Mouse (Mus musculus) embryo, embryonic 11 days (tissue): Measurements from ENCODE around the gene Sdc4.

Experiments
- DNase-seq: peaks from one replicate; pipeline ENCODE4 v3.0.0-alpha.2; 2015

Sdc4 gene

DNA sequence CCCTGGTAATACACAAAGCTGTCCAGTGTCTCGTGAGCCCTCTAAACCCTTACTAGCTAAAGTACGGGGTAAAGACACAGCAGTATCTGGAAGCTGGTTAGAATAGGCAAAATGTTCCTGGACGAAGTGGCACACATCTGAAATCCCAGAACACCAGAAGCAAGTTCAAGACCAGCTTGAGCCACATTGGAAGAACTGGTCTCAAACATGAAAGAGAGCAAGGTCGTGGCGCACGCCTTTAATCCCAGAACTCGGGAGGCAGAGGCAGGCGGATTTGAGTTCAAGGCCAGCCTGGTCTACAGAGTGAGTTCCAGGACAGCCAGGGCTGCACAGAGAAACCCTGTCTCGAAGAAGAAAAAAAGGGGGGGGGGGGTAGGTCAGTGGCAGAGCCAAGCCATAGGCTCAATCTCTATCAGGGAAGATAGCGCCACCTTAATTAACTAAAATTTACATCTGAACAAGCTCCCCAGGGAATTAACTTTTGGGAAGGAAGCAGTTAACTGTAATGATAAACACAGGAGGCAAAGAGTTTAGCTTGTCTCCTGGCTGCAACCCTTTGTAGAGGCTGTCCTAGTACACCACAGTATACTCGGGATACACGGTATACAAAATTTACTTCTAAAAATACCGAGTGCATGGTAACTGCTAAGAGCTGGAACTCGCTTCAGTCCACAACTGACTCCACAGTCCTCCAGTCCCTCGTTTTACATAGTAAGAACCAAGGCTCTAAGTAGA is 13.6 kb downstream of the Sdc4 start:
- no peak for DNase-seq

DNA sequence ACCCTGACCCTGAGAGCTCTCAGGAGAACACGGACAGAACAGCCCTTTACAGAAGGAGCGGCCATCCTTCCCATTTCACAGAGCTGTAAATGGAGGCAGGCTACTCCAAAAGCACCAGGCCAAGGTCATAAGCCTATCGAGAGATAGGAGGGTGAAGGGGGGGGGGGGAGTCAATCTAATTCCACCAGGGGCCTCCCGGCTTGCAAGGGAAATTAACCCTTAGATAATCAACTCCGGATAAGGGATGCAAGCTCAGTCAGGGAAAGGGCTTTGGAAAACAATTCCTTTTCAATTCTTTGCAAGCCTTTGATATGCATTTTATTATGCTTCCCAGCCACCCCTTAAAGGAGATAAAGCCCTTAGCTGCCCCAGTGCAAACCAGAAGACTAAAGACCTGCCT is 15.2 kb downstream of the Sdc4 start:
- no peak for DNase-seq

DNA sequence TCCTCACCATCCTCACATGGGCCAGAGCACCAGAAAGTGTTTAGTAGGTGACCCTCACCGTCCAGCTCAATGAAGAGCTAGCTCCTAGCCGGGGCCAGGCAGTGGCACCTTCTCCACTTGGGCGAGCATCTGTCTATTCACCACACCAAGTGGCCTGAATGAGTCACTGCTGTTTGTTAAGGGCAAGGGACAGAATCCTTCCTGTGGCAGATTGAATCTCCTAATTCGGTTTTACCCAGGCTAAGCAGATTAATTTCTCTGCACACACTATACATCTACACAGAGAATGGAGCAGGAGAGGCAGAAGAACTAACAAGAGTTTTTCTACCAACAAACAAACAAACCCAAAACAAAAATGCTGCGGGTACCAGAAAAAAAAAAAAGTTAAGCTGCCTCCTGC is 16.7 kb downstream of the Sdc4 start:
- DNase-seq, result no peak

DNA sequence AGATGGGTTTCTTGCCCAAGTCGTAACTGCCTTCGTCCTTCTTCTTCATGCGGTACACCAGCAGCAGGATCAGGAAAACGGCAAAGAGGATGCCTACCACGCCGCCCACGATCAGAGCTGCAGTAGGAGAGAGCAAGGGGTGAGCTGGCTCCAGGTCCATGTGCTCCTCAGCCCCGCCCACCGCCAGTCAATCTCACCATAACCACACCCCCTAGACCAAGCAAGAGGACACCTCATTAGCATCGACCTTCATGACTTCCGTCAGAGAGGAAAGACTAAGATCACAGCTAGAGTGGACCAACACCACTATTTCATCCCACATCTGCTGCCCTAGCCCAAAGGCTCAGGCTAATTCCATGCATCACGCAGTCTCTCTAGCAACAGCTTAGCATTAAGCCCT is 17.6 kb downstream of the Sdc4 start:
- DNase-seq, result no peak

DNA sequence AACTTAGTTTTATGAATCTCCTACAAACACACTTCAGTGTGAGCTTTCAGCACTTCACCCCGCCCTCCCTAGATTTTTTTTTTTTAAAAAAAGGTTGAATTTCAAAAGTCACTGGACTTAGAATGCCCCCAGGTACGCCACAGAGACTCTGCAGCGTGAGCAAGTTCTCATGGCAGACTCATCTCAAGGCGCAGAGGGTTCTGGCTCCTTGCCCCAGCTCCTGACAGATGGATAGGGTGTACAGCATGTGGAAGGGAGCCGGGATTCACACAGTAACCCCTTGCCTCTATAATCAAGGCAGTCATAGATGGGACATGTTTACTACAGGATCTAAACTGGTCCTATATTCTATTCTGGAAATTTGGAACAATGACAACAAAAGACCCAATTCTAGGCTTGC is 18.3 kb downstream of the Sdc4 start:
- no peak for DNase-seq

DNA sequence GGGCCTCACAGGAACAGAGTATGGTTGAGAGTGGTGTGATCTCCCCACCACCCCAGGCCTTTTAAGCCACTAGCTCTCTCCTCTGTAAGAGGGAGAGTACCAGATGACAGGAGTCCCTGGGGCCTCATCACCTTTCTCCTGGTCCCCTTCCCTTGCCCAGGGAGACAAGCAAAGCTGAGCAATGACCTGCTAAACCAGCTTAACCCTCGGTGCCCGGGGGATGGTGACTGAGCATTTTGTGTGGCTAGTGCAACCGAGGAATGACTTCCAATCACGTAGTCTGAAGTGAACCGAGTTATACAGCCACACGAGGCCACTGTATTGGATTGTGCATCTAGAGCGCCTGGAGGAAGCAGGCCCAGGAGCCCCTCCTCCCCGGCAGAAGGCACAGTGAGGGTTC is 19.3 kb downstream of the Sdc4 start:
- no peak for DNase-seq

DNA sequence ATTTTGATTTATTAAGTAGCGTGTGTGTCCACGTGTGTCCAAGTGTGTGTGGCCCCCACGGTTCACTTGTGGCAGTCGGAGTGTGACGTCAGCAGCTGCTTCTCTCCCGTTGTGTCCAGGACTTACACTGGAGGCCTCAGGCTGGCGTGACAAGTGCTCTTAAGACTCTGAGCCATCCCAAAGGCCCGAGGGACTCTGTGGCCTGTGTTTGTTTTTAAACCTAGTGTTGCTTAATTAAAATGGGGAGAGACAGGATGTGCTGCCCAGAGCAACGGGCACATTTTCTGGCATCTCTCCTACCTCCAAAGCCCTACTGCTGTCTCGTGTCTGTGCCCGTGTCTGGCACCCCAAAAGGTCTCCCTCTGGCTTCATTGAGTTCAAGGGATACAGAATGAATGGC is 20.2 kb downstream of the Sdc4 start:
- DNase-seq, result no peak

DNA sequence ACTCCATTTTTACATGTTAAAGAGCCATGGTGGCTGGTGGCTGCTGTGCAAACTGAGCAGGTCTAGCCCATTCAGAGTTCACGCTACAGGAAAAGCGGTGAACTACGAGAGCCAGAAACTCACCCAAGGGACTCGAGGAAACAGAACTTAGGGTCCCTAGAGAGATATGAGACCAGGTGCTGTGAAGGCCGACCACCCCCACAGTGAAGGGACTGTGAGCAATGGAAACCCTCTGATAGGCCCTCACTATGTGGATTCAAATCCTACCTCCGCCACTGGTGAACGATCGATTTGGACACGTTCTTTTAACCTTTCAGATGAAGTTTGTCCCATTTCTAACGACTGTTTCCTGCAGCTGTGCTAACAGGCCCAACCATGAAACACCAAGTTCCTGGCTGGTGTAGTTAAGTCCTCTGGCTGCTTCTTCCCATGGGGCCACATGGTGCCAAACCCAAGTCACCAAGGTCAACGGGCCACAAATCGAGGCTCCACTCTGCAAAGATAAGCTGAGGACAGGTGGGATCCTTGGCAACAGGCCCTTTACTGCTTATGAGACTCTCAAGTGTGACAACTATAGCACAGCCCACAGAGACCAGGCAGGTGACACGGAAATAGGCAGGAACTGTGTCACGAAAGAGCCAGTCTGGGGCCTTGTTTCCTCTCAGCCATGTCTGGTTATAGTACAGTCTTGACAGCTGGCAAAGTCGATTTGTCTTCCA is 20.9 kb downstream of the Sdc4 start:
- no peak for DNase-seq

DNA sequence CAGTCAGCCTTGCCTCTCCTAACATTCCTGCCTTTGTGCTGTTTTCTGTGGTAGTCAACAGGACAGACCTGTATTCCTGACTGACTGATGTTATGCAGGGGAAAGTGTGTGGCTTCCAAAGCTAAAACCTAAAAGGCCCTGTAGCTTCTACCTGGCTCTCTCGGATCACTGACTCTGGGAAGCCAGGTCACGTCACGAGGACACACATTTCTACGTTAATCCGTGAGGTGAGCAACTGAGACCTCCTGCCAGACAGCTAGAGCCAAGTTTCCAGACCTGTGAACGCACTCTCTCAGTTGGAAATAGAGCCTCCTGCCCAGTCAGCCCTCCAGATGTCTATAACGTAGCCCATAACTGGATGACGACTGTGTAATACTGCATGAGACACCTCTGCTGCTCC is 21.7 kb downstream of the Sdc4 start:
- DNase-seq, result no peak

DNA sequence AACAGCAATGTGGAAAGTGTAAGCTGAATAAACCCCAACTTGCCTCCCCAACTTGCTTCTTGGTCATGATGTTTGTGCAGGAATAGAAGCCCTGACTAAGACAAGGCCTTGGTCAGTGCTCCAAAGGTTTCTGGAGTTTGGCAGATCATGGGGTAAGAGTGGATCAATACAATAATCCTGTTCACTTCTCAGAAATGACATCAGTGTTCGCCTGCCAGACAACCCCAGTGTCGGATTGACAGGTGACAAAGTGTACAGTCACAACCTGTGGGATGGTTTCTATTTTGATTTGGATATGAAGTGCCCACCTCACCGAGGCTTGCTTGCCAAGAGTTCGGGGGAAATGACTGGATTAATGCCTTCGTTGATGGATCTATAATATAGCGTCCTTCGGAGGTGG is 22.4 kb downstream of the Sdc4 start:
- no peak for DNase-seq

DNA sequence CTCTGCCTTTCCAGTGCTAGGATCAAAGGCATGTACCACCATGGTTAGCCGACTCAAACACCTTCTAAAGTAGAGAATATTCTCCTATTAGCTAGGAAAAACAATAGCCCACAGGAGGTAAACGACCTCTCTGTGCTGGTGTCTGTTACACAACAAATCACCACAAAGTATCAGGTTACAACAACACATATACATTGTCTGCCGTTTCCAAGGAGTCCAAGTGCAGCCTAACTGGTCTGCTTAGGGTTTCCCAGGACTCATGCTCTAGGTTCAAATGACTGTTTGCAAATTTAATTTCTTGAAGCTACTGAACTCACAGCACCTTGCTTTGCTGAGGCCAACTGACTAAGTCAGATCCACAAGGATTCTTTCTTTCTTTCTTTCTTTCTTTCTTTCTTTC is 24.2 kb downstream of the Sdc4 start:
- DNase-seq, result no peak

DNA sequence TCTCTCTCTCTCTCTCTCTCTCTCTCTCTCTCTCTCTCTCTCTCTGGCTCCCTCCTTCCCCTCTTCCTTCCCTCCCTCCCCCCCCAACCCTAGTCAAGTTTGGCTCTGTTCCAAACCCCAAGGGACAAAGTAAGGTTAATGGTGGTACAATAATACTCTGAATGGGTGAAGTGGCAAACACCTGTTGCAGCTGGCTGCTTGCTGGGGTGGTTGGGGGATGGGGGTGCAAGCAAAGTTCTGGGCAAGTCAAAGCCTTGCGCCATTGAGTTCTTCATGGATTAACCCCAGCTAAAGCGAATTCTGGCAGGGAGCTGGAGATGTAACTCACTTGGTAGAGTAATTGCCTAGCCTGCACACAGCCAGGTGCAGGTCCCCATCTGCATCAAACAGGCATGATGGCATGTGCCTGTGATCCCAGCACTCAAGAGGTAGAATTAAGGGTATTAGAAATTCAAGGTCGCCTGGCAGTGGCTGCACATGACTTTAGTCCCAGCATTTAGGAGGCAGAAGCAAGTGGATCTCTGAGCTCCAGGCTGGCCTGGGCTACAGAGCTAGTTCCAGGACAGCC is 25.3 kb downstream of the Sdc4 start:
- no peak for DNase-seq

DNA sequence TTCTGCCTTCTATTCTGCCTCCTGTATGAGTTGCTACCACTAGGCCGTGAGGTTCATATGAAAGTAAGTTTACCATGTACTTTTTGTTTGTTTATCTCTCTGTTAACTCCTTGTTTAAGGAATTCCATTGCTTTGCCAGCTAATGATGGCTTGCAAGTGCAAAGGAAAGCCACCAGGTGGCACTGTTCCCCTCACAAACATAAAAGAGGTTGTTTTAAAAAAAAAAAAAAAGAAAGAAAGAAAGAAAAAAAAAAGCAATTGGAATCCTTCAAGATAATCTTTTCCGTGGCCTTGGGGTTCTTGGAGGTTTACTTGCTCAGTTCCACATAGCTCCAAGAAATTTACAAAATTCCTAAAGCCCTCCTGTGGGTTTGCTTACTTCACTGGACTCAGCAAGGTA is 26.5 kb downstream of the Sdc4 start:
- DNase-seq, result peak; percentile 65

DNA sequence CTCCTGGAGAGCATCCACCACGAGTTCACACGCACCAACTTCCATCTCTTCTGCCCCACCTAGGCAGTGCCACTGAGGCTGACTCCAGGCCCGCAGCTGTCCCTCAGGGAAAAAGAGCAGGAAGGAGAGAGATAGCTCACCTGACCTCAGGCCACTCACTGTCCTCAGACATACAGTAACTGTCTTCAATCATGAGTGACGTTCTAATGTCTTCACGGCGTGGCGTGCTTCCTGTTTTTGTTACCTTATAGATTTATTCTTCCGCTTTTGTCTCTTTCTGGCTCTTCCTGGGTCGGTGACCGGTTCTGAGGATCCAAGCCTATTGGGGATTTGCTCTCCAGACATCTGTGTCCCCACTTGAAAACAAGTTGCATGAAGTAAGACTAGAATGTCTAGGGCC is 29.1 kb downstream of the Sdc4 start:
- DNase-seq, result no peak

DNA sequence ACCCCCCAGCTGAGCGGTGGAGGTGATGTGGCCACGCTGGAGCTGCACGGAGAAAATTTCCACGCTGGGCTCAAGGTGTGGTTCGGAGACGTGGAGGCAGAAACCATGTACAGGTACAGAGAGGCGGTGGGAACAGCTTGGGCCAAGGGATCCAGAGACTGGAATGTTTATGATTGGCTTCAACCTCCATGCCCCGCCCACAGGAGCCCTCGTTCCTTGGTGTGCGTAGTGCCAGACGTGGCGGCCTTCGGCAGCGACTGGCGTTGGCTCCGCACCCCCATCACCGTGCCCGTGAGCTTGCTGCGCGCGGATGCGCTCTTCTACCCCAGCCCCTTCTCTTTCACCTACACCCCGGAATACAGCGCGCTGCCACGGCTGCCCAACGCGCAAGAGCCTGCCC is 29.5 kb downstream of the Sdc4 start:
- no peak for DNase-seq

DNA sequence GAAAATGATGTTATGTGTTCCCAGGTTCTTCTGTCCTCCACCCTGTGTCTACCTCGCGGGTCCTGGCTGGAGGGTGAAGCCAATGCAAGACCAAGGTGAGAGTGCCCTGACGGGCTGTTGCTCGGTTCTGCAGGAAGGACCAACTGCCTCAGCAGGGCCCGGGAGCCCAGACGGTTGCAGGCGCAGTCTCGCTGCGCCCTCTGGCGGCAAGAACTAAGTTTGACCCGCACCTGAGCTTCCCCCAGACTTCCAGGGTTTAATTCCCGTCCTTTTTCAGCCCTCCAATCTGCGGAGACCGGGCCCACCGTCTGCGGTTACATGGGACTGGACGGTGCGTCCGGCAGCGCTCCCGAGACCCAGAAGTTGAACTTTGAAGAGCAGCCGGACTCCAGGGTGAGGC is 36.0 kb downstream of the Sdc4 start:
- peak; percentile 85 for DNase-seq

DNA sequence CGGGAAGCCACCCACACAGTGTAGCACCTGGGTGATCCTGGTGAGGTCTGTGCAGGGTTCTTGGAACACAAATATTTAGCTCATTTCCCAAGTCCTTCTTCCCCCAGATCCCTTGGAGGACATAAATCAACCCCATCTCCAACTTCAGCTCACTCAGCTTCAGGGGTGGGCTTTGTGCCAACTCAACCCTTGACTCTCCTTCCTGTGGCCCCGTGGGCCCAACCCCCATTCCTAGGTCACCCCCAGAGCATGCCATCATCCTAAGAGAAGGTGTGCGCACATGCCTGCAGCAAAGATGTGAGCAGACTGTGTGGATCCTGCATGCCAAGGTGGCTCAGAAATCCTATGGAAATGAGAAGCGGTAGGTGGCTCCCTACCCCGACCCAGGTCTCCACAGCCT is 38.2 kb downstream of the Sdc4 start:
- DNase-seq, result no peak

DNA sequence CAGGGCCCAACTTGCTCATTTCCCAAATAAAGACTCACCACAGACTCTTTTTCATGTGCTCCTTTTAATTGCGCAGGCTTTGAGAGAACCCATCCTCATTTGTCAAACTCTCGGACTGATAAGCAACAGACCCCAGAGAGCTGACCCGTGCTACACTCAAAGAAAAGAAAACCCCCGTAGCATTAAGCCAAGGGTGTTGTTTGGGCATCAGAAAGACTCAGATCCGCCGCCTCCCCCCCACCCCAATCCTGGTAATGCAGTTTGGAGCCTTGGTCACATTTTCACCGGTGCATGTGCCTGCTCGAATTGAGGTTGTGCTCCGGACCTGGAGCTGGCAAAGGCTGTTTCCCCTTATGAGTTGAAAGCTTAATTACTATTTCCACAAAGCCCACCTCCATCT is 38.6 kb downstream of the Sdc4 start, which contains the start of gene Matn4:
Gene Matn4 (minus strand): TSS at position 101 of the 400 bp plus-strand sequence.
- no peak for DNase-seq

DNA sequence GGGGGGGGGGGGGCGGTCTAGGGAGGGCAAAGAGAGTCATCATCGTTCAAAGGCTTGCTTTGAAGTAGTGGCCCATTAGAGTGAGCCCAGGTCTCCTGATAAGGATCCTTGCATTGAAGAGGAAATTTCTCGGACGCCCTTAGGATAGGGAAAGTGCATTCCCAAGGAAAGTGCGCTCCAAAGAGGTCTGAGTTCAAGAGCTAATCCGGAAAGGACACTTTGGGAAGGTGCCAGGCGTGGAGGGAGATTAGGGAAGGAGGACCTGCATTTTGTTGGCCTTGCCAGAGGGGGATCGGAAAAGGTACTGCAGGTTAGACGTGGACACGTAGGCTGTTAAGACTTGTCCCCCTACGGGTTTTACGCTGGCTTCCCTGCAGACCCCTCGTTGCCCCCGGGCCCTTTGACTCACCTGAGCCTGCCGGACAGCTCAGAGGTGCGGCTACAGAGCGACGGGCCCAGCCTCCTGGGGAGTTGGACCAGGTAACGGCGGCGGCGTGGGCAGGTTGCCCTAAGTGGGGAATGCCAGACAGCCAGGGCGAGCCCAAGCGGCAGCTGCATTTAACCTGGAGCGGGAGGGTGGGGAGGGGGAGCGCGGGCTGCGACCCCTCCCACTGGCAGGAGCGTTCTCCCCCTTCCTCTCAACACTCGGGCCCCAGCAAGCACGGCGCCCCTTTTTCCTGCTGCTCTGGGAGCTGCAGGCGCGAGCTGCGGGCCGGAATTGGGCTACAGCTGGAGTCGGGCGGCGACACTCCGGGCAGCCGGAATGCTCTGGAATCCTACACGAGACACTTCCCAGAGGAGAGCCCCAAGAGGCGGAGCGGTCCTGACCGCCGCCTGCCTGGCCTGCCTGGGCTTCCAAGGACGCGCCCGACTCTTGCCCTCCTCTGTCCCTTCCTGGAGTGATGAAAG is 39.4 kb downstream of the Sdc4 start:
- peak; percentile 62 for DNase-seq

DNA sequence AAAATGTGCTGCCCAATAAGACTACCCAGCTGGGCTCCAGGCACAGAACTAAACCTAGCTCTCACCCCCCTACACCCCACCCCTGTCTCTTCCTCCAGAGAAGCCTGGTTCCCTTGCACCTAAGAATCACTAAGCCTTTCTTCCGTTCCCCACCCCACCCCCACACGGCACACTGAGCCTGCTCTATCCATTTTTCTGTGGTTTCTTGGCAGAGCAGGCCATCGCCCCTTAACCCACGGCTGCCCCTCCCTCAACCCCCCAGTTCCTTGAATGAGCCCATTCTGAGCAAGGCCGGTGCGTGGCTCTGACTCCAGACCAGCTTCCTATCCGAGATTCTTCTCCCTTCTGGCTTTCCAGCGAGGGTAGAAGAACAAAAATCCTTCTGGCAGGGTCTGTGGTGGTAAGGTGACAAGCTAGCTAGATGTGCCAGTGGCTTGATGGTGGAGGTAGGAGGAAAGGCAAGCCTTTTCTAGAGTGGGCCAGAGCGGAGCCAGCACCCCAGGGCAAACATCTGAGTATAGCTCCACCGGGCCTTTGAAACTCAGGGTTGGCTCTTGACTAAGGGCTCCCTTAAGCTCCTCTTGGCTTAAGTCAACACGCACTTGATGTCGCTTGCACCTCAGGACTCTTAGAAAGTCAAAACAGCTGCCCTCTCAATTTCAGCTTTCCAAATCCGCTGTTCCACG is 40.1 kb downstream of the Sdc4 start:
- no peak for DNase-seq

DNA sequence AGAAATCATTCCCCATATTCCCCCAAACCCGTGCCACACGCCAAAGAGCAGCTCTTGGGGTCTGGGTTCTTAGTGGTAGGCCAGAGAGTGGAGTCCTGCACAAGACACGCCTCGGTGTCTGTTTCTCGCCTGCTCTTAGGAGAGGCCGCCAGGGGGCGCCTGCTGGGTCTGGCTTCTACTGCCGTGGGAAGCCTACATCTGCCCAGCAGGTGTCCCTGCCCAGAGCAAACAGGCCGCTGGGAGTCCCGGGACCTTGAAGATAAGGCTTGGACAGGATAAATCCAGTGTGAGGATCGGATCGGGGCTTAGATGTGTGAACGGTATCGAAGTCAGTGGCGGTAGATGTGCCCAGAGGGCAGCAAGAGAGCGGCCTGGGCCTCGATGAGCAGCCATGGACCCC is 40.8 kb downstream of the Sdc4 start, which contains the start of gene Rbpjl:
Gene Rbpjl (plus strand): TSS at position 236 of the 400 bp plus-strand sequence.
- DNase-seq, result peak; percentile 90

DNA sequence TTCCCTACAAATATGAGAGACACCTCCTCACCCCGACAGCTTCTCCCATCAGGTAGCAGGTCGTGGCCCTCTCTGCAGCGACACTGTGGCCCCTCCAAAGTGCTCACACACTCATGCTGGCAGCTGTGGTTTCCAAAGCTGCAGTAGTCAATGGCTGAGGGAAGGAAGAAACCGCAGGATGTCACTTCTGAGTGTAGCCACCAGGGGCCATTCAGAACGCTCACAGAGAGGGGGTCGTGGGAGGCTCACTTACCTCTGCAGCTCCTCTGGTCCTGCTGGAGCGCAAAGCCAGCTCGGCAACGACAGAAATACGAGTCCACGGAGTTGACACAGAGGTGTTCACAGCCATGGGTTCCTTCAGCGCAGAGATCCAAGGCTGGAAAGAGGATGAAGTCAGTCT is 46.8 kb downstream of the Sdc4 start:
- no peak for DNase-seq

DNA sequence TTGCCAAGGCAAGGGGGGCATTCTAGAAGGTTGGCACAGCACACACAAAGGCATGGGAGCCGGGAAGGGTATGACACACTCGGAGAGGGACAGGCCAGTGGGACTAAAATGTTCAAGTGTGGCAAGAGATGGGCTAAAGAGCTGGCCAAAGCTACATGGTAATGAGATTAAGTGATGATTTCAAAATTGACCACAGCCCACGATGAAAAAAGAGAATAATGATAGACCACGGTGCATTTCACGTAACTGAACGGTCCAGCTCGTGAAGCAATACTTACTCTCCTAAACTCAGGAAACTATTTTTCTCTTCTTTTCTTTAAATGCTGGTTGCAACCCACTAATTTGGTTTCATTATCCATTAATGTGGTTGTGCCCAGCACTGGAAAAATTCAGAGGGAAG is 47.6 kb downstream of the Sdc4 start:
- DNase-seq, result no peak
